Mouse (Mus musculus) liver, embryonic 14.5 days (tissue): ENCODE measurements around the gene Crtc2.

Source experiments
- CTCF ChIP-seq: IDR thresholded peaks from 2 replicates; pipeline ENCODE4 v1.5.1; 2016; ENCODE audit warnings: antibody characterized with exemption, low read depth, control low read depth
- EP300 ChIP-seq: IDR thresholded peaks from 2 replicates; pipeline ENCODE4 v1.6.1; 2016; ENCODE audit warnings: antibody characterized with exemption, low read depth

DNA sequence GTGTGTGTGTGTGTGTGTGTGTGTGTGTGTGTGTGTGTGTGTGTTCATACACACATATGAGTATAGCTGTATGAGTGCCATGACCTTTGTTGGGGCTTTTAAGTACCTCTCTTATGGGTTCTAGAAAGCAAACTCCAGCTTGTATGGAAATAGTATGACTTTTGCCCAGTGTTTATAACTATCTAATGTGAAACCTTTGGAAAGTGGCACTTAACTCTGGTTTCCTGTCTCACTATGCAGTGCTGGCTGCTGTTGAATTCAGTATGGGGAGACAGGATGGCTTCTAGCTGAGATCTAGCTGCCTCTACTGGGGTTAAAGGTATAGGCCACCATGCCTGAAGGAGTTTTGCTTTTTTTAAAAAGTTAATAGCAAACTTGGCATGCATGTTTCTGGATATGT is 55.6 kb downstream of the Crtc2 start:
- TF ChIP-seq CTCF (no peak), EP300 (no peak)
